Mouse (Mus musculus) embryonic stem cell, embryonic (primary cell): ENCODE results near the gene 4930590J08Rik.
"Not testable (repeated sequence)": the region's sequence is repeated elsewhere in the genome, so short reads cannot be mapped to it uniquely, and the experiment has no call there.

Source experiments
- CTCF ChIA-PET, 4 experiments: fragments of 300-600 bp in 2 of 4; fragments of 350-600 bp in 2 of 4; sonication (Branson Sonifier 250); formaldehyde crosslinking; loops; one replicate each; lab custom pipeline; 2022; ENCODE audit warnings: inconsistent platforms in 2 of 4; lab: Charles Lee
- POLR2A ChIA-PET, 4 experiments: fragments of 300-600 bp in 2 of 4; fragments of 350-600 bp in 2 of 4; sonication (Branson Sonifier 250); formaldehyde crosslinking; loops; one replicate each; lab custom pipeline; 2022; ENCODE audit warnings: antibody characterized with exemption in 4 of 4, inconsistent platforms in 1 of 4; lab: Charles Lee

Gene 4930590J08Rik

GRCm38 (mm10) chr6:91902509-91902908 is at the start of gene 4930590J08Rik:
TSS of gene 4930590J08Rik (plus strand) at chr6:91902809.
- CTCF ChIA-PET, result interaction anchor here (0.6 to 5.6 kb wide), 7 partner anchors 26 to 366 kb away, joined by 3 to 108 read pairs (median 3); no protein-coding TSS in a partner anchor
- POLR2A ChIA-PET, result not testable (repeated sequence)

GRCm38 (mm10) chr6:91858339-91858738 is 44.3 kb upstream of the 4930590J08Rik start:
- ChIA-PET CTCF (interaction anchor here in 1 of 4 experiments (1.6 kb wide), 1 partner anchor 331 kb away, joined by 4 read pairs; no protein-coding TSS in a partner anchor), POLR2A (interaction anchor here in 1 of 4 experiments (0.6 kb wide), 2 partner anchors 11 to 720 kb away, joined by 3 to 4 read pairs; no protein-coding TSS in a partner anchor)

GRCm38 (mm10) chr6:91862848-91863247 is 39.8 kb upstream of the 4930590J08Rik start:
- CTCF ChIA-PET, result interaction anchor here in 1 of 4 experiments (0.5 kb wide), 1 partner anchor 76 kb away, joined by 13 read pairs; no protein-coding TSS in a partner anchor

GRCm38 (mm10) chr6:91864595-91864994 is 38.0 kb upstream of the 4930590J08Rik start:
- CTCF ChIA-PET, result interaction anchor here in 3 of 4 experiments (0.6 to 0.7 kb wide), 3 partner anchors 207 to 429 kb away, joined by 3 to 7 read pairs (median 4); no protein-coding TSS in a partner anchor
- POLR2A ChIA-PET, result interaction anchor here in 1 of 4 experiments (1.3 kb wide), 1 partner anchor 13 kb away, joined by 6 read pairs; the partner anchor contains the start of gene Ccdc174

More at GRCm38 (mm10) chr6:91862848-91863247, 39.8 kb upstream of the 4930590J08Rik start:
- POLR2A ChIA-PET, result interaction anchor here in 1 of 4 experiments (0.9 kb wide), 1 partner anchor 34 kb away, joined by 3 read pairs; no protein-coding TSS in a partner anchor

- ChIA-PET POLR2A (interaction anchor here in 1 of 4 experiments (1.3 kb wide), 1 partner anchor 12 kb away, joined by 6 read pairs; the partner anchor contains the start of gene Ccdc174), CTCF (no interaction called here)
Observed at GRCm38 (mm10) chr6:91865601-91866000, 37.0 kb upstream of the 4930590J08Rik start.

GRCm38 (mm10) chr6:91868091-91868490 is 34.5 kb upstream of the 4930590J08Rik start:
- ChIA-PET POLR2A (no interaction called here), CTCF (no interaction called here)

GRCm38 (mm10) chr6:91872781-91873180 is 29.8 kb upstream of the 4930590J08Rik start:
- POLR2A ChIA-PET, result no interaction called here
- CTCF ChIA-PET, result no interaction called here

- ChIA-PET POLR2A (interaction anchor here (0.6 to 1.6 kb wide), 21 partner anchors 9 to 710 kb away, joined by 3 to 12 read pairs (median 4); no protein-coding TSS in a partner anchor), CTCF (no interaction called here)
Observed at GRCm38 (mm10) chr6:91877885-91878651, 24.5 kb upstream of the 4930590J08Rik start, which contains the start of gene Ccdc174. TSS of gene Ccdc174 (plus strand) at chr6:91878053.

GRCm38 (mm10) chr6:91883859-91884258 is 18.8 kb upstream of the 4930590J08Rik start:
- ChIA-PET POLR2A (no interaction called here), CTCF (no interaction called here)

- ChIA-PET CTCF (interaction anchor here in 1 of 4 experiments (1.2 kb wide), 1 partner anchor 362 kb away, joined by 5 read pairs; no protein-coding TSS in a partner anchor), POLR2A (interaction anchor here in 2 of 4 experiments (0.7 kb wide), 2 partner anchors 9 to 499 kb away, joined by 3 to 5 read pairs; no protein-coding TSS in a partner anchor)
Observed at GRCm38 (mm10) chr6:91889255-91889906, 13.2 kb upstream of the 4930590J08Rik start.

GRCm38 (mm10) chr6:91890615-91891014 is 12.0 kb upstream of the 4930590J08Rik start:
- ChIA-PET POLR2A (no interaction called here), CTCF (no interaction called here)

GRCm38 (mm10) chr6:91891776-91892175 is 10.8 kb upstream of the 4930590J08Rik start:
- CTCF ChIA-PET, result interaction anchor here in 1 of 4 experiments (0.7 kb wide), 1 partner anchor 9 kb away, joined by 3 read pairs; no protein-coding TSS in a partner anchor
- POLR2A ChIA-PET, result interaction anchor here in 1 of 4 experiments (0.6 kb wide), 1 partner anchor 21 kb away, joined by 3 read pairs; no protein-coding TSS in a partner anchor

GRCm38 (mm10) chr6:91896783-91897182 is 5.8 kb upstream of the 4930590J08Rik start:
- ChIA-PET POLR2A (interaction anchor here in 2 of 4 experiments (0.7 to 1.1 kb wide), 2 partner anchors 25 to 208 kb away, joined by 3 read pairs; no protein-coding TSS in a partner anchor), CTCF (interaction anchor here in 1 of 4 experiments (1.2 kb wide), 1 partner anchor 369 kb away, joined by 3 read pairs; no protein-coding TSS in a partner anchor)

- ChIA-PET CTCF (interaction anchor here (0.6 to 5.6 kb wide), 44 partner anchors 10 to 608 kb away, joined by 3 to 108 read pairs (median 3); partner anchors contain the start of gene Nr2c2 (in 1 of the 4)), POLR2A (interaction anchor here in 3 of 4 experiments (0.7 to 1.5 kb wide), 4 partner anchors 131 to 167 kb away, joined by 3 to 4 read pairs (median 3); no protein-coding TSS in a partner anchor)
Observed at GRCm38 (mm10) chr6:91901505-91901904, 1.1 kb upstream of the 4930590J08Rik start.

GRCm38 (mm10) chr6:91914011-91914410 is 11.4 kb downstream of the 4930590J08Rik start:
- ChIA-PET POLR2A (interaction anchor here in 2 of 4 experiments (0.7 to 1.4 kb wide), 4 partner anchors 10 to 394 kb away, joined by 3 read pairs; no protein-coding TSS in a partner anchor), CTCF (interaction anchor here in 3 of 4 experiments (0.7 to 1.6 kb wide), 5 partner anchors 79 to 153 kb away, joined by 3 to 10 read pairs (median 3); no protein-coding TSS in a partner anchor)

- CTCF ChIA-PET, result interaction anchor here in 2 of 4 experiments (0.5 to 0.7 kb wide), 3 partner anchors 30 to 506 kb away, joined by 3 to 4 read pairs (median 3); partner anchors contain the start of gene Wnt7a (in 1 of the 2)
- POLR2A ChIA-PET, result interaction anchor here in 2 of 4 experiments (0.6 to 1.1 kb wide), 5 partner anchors 31 to 204 kb away, joined by 3 to 4 read pairs (median 3); partner anchors contain the start of gene Nr2c2 (in 1 of the 2)
Observed at GRCm38 (mm10) chr6:91917286-91917685, 14.7 kb downstream of the 4930590J08Rik start.

GRCm38 (mm10) chr6:91917716-91918115 is 15.1 kb downstream of the 4930590J08Rik start:
- CTCF ChIA-PET, result interaction anchor here in 2 of 4 experiments (0.5 to 0.7 kb wide), 3 partner anchors 29 to 507 kb away, joined by 3 to 4 read pairs (median 3); partner anchors contain the start of gene Wnt7a (in 1 of the 2)

More at GRCm38 (mm10) chr6:91917716-91918115, 15.1 kb downstream of the 4930590J08Rik start:
- POLR2A ChIA-PET, result interaction anchor here in 2 of 4 experiments (0.6 to 1.1 kb wide), 5 partner anchors 31 to 203 kb away, joined by 3 to 4 read pairs (median 3); partner anchors contain the start of gene Nr2c2 (in 1 of the 2)
